Mouse (Mus musculus) midbrain, embryonic 11.5 days (tissue): ENCODE data around the gene Eef2k. TPM values are rescaled to one million over a fixed set of nuclear protein-coding genes. Genes with fewer than 3 reads are reported as not detected.

Experiments used
- ATAC-seq: fragments of 200-750 bp; cut with Nextera tagmentation; 2 replicates; pipeline ENCODE4 v1.8.0; 2017; ENCODE audit warnings: moderate TSS enrichment, moderate library complexity; ENCODE audit not compliant: low FRiP score
- DNase-seq: peaks from one replicate; pipeline ENCODE4 v3.0.0; 2015; ENCODE audit warnings: low spot score; ENCODE audit errors: missing footprints
- H3K27ac ChIP-seq: fragments of 300-500 bp; sonication (generic); 2 replicates; pipeline ENCODE4 v1.5.1; 2014; ENCODE audit warnings: low read depth, low read length
- H3K27me3 ChIP-seq: fragments of 300-500 bp; sonication (generic); 2 replicates; pipeline ENCODE4 v1.6.1; 2014; ENCODE audit warnings: mild to moderate bottlenecking, low read length, moderate library complexity, mixed read lengths; ENCODE audit not compliant: control insufficient read depth, insufficient read depth
- H3K36me3 ChIP-seq: fragments of 300-500 bp; sonication (generic); 2 replicates; pipeline ENCODE4 v1.6.1; 2014; ENCODE audit warnings: mild to moderate bottlenecking, low read length, moderate library complexity, mixed read lengths; ENCODE audit not compliant: control insufficient read depth, insufficient read depth
- H3K4me1 ChIP-seq: fragments of 300-500 bp; sonication (generic); 2 replicates; pipeline ENCODE4 v1.6.1; 2014; ENCODE audit warnings: low read length; ENCODE audit not compliant: control insufficient read depth, insufficient read depth
- H3K4me2 ChIP-seq: fragments of 300-500 bp; sonication (generic); 2 replicates; pipeline ENCODE4 v1.6.1; 2014; ENCODE audit warnings: mild to moderate bottlenecking, moderate library complexity
- H3K4me3 ChIP-seq: fragments of 300-500 bp; sonication (generic); 2 replicates; pipeline ENCODE4 v1.5.1; 2014; ENCODE audit warnings: low read depth, low read length
- H3K9ac ChIP-seq: fragments of 300-500 bp; sonication (generic); 2 replicates; pipeline ENCODE4 v1.6.1; 2014; ENCODE audit warnings: low read length
- H3K9me3 ChIP-seq: fragments of 300-500 bp; sonication (generic); 2 replicates; pipeline ENCODE4 v1.6.1; 2016; ENCODE audit warnings: low read length; ENCODE audit not compliant: control insufficient read depth
- WGBS: fragments of 180-500 bp; shearing (Covaris S2); extraction: QIAGEN DNeasy Blood & Tissue Kit; methylation state at CpG from one replicate; pipeline ENCODE4 v1.1.7; 2014; 5-methylcytosine and 5-hydroxymethylcytosine counted together
- polyA plus RNA-seq: library from polyadenylated mRNA; unstranded; fragments of >200 nt; fragmentation: Nextera tagmentation; extraction: Ambion mirVana; gene quantifications from 2 replicates; pipeline ENCODE4 v1.2.1, GENCODE M21; 2014

The Eef2k gene
- polyA plus RNA-seq, 1 experiment from 2014 or later = 10.5 TPM

- H3K9me3 ChIP-seq = no peaks in the 10 kb centered on the region
- no peak overlapping the region for H3K9ac ChIP-seq
- no peak overlapping the region for H3K4me2 ChIP-seq
- H3K36me3 ChIP-seq = peaks cover 4% of the 10 kb centered on the region; the same call in 1 of the 2 replicates
- WGBS = 23% methylated on average over 2 of the region's 2 CpGs
- no peak overlapping the region for H3K4me3 ChIP-seq
- H3K4me1 ChIP-seq = peaks cover 32% of the 10 kb centered on the region
- H3K27ac ChIP-seq = no peak overlapping the region
- DNase-seq (no peak), ATAC-seq (no peak)
- no peaks in the 10 kb centered on the region for H3K27me3 ChIP-seq
Observed at GRCm38 (mm10) chr7:120861488-120862047, 18.9 kb downstream of the Eef2k start.

GRCm38 (mm10) chr7:120862196-120862595 lies 19.6 kb downstream of the Eef2k start:
- Histone ChIP-seq H3K27ac (no peak overlapping the region), H3K27me3 (no peaks in the 10 kb centered on the region), H3K9me3 (no peaks in the 10 kb centered on the region), H3K4me2 (no peak overlapping the region), H3K36me3 (peaks cover 4% of the 10 kb centered on the region; the same call in 1 of the 2 replicates), H3K4me3 (no peak overlapping the region), H3K4me1 (peaks cover 32% of the 10 kb centered on the region), H3K9ac (no peak overlapping the region)
- no peak for ATAC-seq
- DNase-seq = no peak
- 4% methylated on average over 3 of the region's 3 CpGs for WGBS

GRCm38 (mm10) chr7:120862626-120863025 lies 20.0 kb downstream of the Eef2k start:
- no peaks in the 10 kb centered on the region for H3K9me3 ChIP-seq
- peaks cover 32% of the 10 kb centered on the region for H3K4me1 ChIP-seq
- no peak overlapping the region for H3K4me3 ChIP-seq
- H3K27me3 ChIP-seq = no peaks in the 10 kb centered on the region
- H3K9ac ChIP-seq = no peak overlapping the region
- ATAC-seq (no peak), DNase-seq (no peak)
- no peak overlapping the region for H3K27ac ChIP-seq
- WGBS = 55% methylated on average over 7 of the region's 7 CpGs
- peaks cover 4% of the 10 kb centered on the region; the same call in 1 of the 2 replicates for H3K36me3 ChIP-seq
- no peak overlapping the region for H3K4me2 ChIP-seq

- Histone ChIP-seq H3K4me1 (peaks cover 32% of the 10 kb centered on the region), H3K4me3 (no peak overlapping the region), H3K27ac (no peak overlapping the region), H3K4me2 (no peak overlapping the region), H3K27me3 (no peaks in the 10 kb centered on the region), H3K9ac (no peak overlapping the region), H3K9me3 (no peaks in the 10 kb centered on the region), H3K36me3 (peaks cover 3% of the 10 kb centered on the region; the same call in 1 of the 2 replicates)
- WGBS = 52% methylated on average over 5 of the region's 5 CpGs
- DNase-seq (no peak), ATAC-seq (no peak)
Observed at GRCm38 (mm10) chr7:120863476-120863875, 20.8 kb downstream of the Eef2k start.

GRCm38 (mm10) chr7:120865100-120865499 lies 22.5 kb downstream of the Eef2k start:
- ATAC-seq (peak; percentile 85), DNase-seq (peak; percentile 91)
- Histone ChIP-seq H3K27ac (peak overlapping the region; percentile 22; the same call in 1 of the 2 replicates), H3K36me3 (no peaks in the 10 kb centered on the region), H3K4me2 (peak overlapping the region; percentile 6; the same call in 1 of the 2 replicates), H3K4me1 (peaks cover 32% of the 10 kb centered on the region), H3K27me3 (no peaks in the 10 kb centered on the region), H3K9ac (no peak overlapping the region), H3K4me3 (no peak overlapping the region), H3K9me3 (no peaks in the 10 kb centered on the region)
- WGBS = 13% methylated on average over 7 of the region's 7 CpGs

GRCm38 (mm10) chr7:120865832-120866231 lies 23.2 kb downstream of the Eef2k start:
- Histone ChIP-seq H3K9ac (peak overlapping the region; percentile 12; the same call in 1 of the 2 replicates), H3K4me3 (no peak overlapping the region), H3K27me3 (no peaks in the 10 kb centered on the region), H3K4me1 (peaks cover 32% of the 10 kb centered on the region), H3K4me2 (no peak overlapping the region), H3K27ac (peak overlapping the region; percentile 51), H3K36me3 (no peaks in the 10 kb centered on the region), H3K9me3 (no peaks in the 10 kb centered on the region)
- no peak for DNase-seq
- ATAC-seq = peak; percentile 28; the same call in 1 of the 2 replicates
- WGBS = 59% methylated on average over 4 of the region's 4 CpGs

- Histone ChIP-seq H3K9me3 (no peaks in the 10 kb centered on the region), H3K4me1 (peaks cover 28% of the 10 kb centered on the region), H3K27ac (no peak overlapping the region), H3K4me3 (no peak overlapping the region), H3K36me3 (no peaks in the 10 kb centered on the region), H3K27me3 (no peaks in the 10 kb centered on the region), H3K9ac (no peak overlapping the region), H3K4me2 (no peak overlapping the region)
- no peak for ATAC-seq
- DNase-seq = no peak
- WGBS = 81% methylated on average over 2 of the region's 2 CpGs
Observed at GRCm38 (mm10) chr7:120866684-120867083, 24.1 kb downstream of the Eef2k start.

- WGBS = 74% methylated on average over 1 of the region's 1 CpGs
- Histone ChIP-seq H3K4me1 (peaks cover 18% of the 10 kb centered on the region), H3K4me2 (no peak overlapping the region), H3K27ac (no peak overlapping the region), H3K27me3 (no peaks in the 10 kb centered on the region), H3K9ac (no peak overlapping the region), H3K36me3 (no peaks in the 10 kb centered on the region), H3K4me3 (no peak overlapping the region), H3K9me3 (no peaks in the 10 kb centered on the region)
- DNase-seq (no peak), ATAC-seq (no peak; the same call in 1 of the 2 replicates)
Observed at GRCm38 (mm10) chr7:120867720-120868119, 25.1 kb downstream of the Eef2k start.

GRCm38 (mm10) chr7:120869883-120870282 lies 27.3 kb downstream of the Eef2k start:
- 76% methylated on average over 5 of the region's 5 CpGs for WGBS
- DNase-seq (no peak), ATAC-seq (no peak)
- no peak overlapping the region for H3K4me2 ChIP-seq
- H3K4me3 ChIP-seq = no peak overlapping the region
- H3K4me1 ChIP-seq = peaks cover 10% of the 10 kb centered on the region
- H3K27ac ChIP-seq = no peak overlapping the region
- H3K9me3 ChIP-seq = no peaks in the 10 kb centered on the region
- no peak overlapping the region for H3K9ac ChIP-seq
- no peaks in the 10 kb centered on the region for H3K36me3 ChIP-seq
- no peaks in the 10 kb centered on the region for H3K27me3 ChIP-seq
